Mouse (Mus musculus): ENCODE measurements around the gene Gpbp1l1.

The Gpbp1l1 gene

GRCm38 (mm10) chr4:116635197-116635596, 77.7 kb downstream of the Gpbp1l1 start:
- no peak for DNase-seq (ENCODE audit: low read depth, low spot score)

- no peak for DNase-seq (ENCODE audit: low read depth, low spot score)
These were observed 81.4 kb downstream of the Gpbp1l1 start for GRCm38 (mm10) chr4:116638821-116639220.

DNA sequence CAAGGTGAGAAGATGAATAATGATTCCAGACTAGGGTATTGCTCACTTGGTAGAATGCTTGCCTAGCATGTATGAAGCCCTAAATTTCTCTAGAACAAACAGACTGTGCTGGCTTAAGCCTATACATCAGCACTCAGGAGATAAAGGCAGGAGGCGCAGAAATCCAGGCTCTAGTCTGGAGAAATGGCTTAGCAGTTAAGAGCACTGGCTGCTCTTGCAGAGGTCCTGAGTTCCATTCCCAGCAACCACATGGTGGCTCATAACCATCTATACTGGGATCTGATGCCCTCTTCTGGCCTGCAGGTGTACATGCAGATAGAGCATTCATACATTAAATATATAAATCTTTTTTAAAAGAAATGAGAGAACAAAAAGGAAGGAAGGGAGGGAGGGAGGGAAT, 84.6 kb downstream of the Gpbp1l1 start:
- DNase-seq (ENCODE audit: low read depth, low spot score), result no peak

All from brain, adult 2 months (tissue).